Comparison of ENCODE assay signal across 15 mouse cellular contexts in the genomic region with DNA sequence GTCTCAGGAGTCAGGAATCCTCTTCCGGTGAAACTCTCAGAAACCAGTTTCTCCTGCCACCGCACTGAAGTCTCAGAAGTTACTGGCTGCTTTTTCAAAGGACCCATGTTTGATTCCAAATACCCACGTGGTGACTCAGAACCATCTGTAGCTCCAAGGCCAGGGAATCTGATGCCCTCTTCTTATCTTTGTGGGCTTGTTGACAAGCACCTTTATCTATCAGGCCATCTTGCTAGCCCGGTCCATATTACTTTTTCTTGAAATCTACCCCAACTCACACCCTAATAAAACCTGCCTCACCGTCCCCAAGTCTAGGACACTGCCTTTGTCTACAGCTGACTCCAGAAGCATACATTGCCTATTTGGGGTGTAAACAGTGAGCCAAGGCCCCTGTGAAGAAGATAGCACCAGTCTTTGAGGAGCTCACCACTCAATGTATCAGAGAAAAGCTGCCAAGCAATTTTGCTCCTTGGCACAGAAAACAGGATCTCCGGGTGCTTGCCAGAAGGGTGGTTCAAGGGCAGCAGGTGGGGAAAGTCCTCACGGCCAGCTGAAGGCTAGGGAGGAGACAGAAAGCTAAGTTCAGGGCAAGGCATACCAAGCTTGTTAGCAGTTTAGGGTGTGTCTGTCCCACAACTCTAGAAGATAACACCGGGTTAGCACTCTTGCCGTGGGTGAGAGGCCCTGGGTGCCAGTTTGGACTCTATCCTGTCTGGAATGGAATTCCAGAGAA. TPM values are rescaled to one million over a fixed set of nuclear protein-coding genes. Genes with fewer than 3 reads are reported as not detected.
DNase-seq lines count a peak whose midpoint lies in the region; ATAC-seq lines count a peak whose summit lies in the region.
"Had no signal": no experiment of that assay in that cellular context is flagged by ENCODE, and none has a peak within 500 bp of the region (broad histone marks: within the 10 kb centered on the region; RNA-seq: fewer than 3 reads in every experiment).

No protein-coding gene starts in this region.

- ATAC-seq in stomach, embryonic 14.5 days (ENCODE audit: insufficient number of reproducible peaks, insufficient read depth, low FRiP score, low read depth) = peak; percentile 51; the same call in 1 of the 2 replicates
- ATAC-seq: forebrain, embryonic 14.5 days; Patski had no signal

- 0 out of 2 replicates have a peak, but pooled peaks cover 11% of the 10 kb centered on the region for H3K4me1 ChIP-seq in stomach, embryonic 14.5 days (ENCODE audit: control insufficient read depth, insufficient read depth, low read length)
- H3K4me1 ChIP-seq in limb, embryonic 10.5 days = peaks cover 31% of the 10 kb centered on the region

- H3K36me3 ChIP-seq in stomach, embryonic 14.5 days (ENCODE audit: control insufficient read depth, insufficient read depth, low read length) = no peaks in the 10 kb centered on the region
- no peaks in the 10 kb centered on the region for H3K36me3 ChIP-seq in limb, embryonic 10.5 days
- H3K36me3 ChIP-seq: hindbrain, embryonic 15.5 days; midbrain, embryonic 10.5 days had no signal

- H3K4me2 ChIP-seq in stomach, embryonic 14.5 days (replicated peaks; ENCODE audit: low read depth, low read length) = no peak overlapping the region
- H3K4me2 ChIP-seq: hindbrain, embryonic 15.5 days had no signal

- H3K9me3 ChIP-seq in stomach, embryonic 14.5 days (ENCODE audit: control insufficient read depth, low read depth, low read length) = 0 out of 2 replicates have a peak, but pooled peaks cover 3% of the 10 kb centered on the region
- H3K9me3 ChIP-seq in limb, embryonic 10.5 days (replicated peaks) = no peaks in the 10 kb centered on the region
- H3K9me3 ChIP-seq: hindbrain, embryonic 15.5 days had no signal

- peak; percentile 24 for DNase-seq in lung, postnatal 36 days
- no peak for DNase-seq in lung, postnatal 14 days
- peak; percentile 56 for DNase-seq in cerebellum, adult 8-10 months
- peak; percentile 51 for DNase-seq in large intestine, adult 2 months (ENCODE audit: low read depth, low spot score)
- DNase-seq in urinary bladder, postnatal 36 days (ENCODE audit: low spot score in 2 of 2) = no peak
- no peak for DNase-seq in limb, embryonic 10.5 days (ENCODE audit: low spot score)
- DNase-seq: heart, adult 11 months; retina, postnatal 1 day had no signal

- 36% methylated on average over 9 of the region's 9 CpGs for WGBS in large intestine, adult 2 months
- WGBS in stomach, embryonic 14.5 days = 61% methylated on average over 9 of the region's 9 CpGs
- WGBS in limb, embryonic 10.5 days = 74% methylated on average over 9 of the region's 9 CpGs

- no peak overlapping the region for H3K4me3 ChIP-seq in stomach, embryonic 14.5 days (ENCODE audit: low read depth, low read length)
- H3K4me3 ChIP-seq in limb, embryonic 10.5 days = no peak overlapping the region
- H3K4me3 ChIP-seq: hindbrain, embryonic 15.5 days; left cerebral cortex, adult 2 months; midbrain, embryonic 10.5 days had no signal

- H3K27ac ChIP-seq in stomach, embryonic 14.5 days (ENCODE audit: low read length) = no peak overlapping the region
- H3K27ac ChIP-seq in limb, embryonic 10.5 days = no peak overlapping the region
- H3K27ac ChIP-seq: hindbrain, embryonic 15.5 days; left cerebral cortex, adult 2 months; midbrain, embryonic 10.5 days had no signal

- no peak overlapping the region for H3K9ac ChIP-seq in stomach, embryonic 14.5 days (replicated peaks; ENCODE audit: low read depth, low read length)
- H3K9ac ChIP-seq: hindbrain, embryonic 15.5 days had no signal

- H3K27me3 ChIP-seq in stomach, embryonic 14.5 days (ENCODE audit: control insufficient read depth, insufficient read depth, low read length) = peaks cover 28% of the 10 kb centered on the region
- H3K27me3 ChIP-seq in limb, embryonic 10.5 days (ENCODE audit: low read depth, poor library complexity, severe bottlenecking) = peaks cover 76% of the 10 kb centered on the region

RNA-seq across cellular contexts. Expression of a gene that starts 3.3 kb away (rescaled TPM):
- polyA plus RNA-seq in large intestine, adult 2 months (2012; rRNA removed) = 7.5 and 21.0 TPM in 2 replicates
- polyA plus RNA-seq in stomach, embryonic 14.5 days (2014; fragmentation: Nextera tagmentation; extraction: Ambion mirVana) = 0.13 and 0.24 TPM in 2 replicates
- polyA plus RNA-seq in limb, embryonic 10.5 days (2016; fragmentation: Nextera tagmentation; extraction: Ambion mirVana) = 0.13 and 0.51 TPM in 2 replicates
- polyA plus RNA-seq: Patski had no signal

RNA-seq across cellular contexts. Expression of a gene that starts 3.4 kb away (rescaled TPM):
- not detected in 2 replicates for polyA plus RNA-seq in large intestine, adult 2 months (2012; rRNA removed)
- polyA plus RNA-seq in stomach, embryonic 14.5 days (2014; fragmentation: Nextera tagmentation; extraction: Ambion mirVana) = not detected in 2 replicates
- polyA plus RNA-seq in limb, embryonic 10.5 days (2016; fragmentation: Nextera tagmentation; extraction: Ambion mirVana) = not detected in 2 replicates
- polyA plus RNA-seq: midbrain, embryonic 10.5 days; Patski had no signal

RNA-seq across cellular contexts. Expression of a gene that starts 13.0 kb away (rescaled TPM):
- not detected in 2 replicates for polyA plus RNA-seq in large intestine, adult 2 months (2012; rRNA removed)
- not detected in 2 replicates for polyA plus RNA-seq in stomach, embryonic 14.5 days (2014; fragmentation: Nextera tagmentation; extraction: Ambion mirVana)
- not detected in 2 replicates for polyA plus RNA-seq in limb, embryonic 10.5 days (2016; fragmentation: Nextera tagmentation; extraction: Ambion mirVana)
- polyA plus RNA-seq: cortical plate, adult 2 months; forebrain, embryonic 14.5 days; hindbrain, embryonic 15.5 days; midbrain, embryonic 10.5 days; Patski had no signal

RNA-seq across cellular contexts. Expression of a gene that starts 26.3 kb away (rescaled TPM):
- polyA plus RNA-seq in large intestine, adult 2 months (2012; rRNA removed) = 2.3 and 3.5 TPM in 2 replicates
- polyA plus RNA-seq in stomach, embryonic 14.5 days (2014; fragmentation: Nextera tagmentation; extraction: Ambion mirVana) = 0.98 and 1.1 TPM in 2 replicates
- polyA plus RNA-seq in limb, embryonic 10.5 days (2016; fragmentation: Nextera tagmentation; extraction: Ambion mirVana) = 1.8 and 3.9 TPM in 2 replicates
- polyA plus RNA-seq: Patski had no signal

RNA-seq across cellular contexts. Expression of a gene that starts 26.4 kb away (rescaled TPM):
- 0.05 and 0.09 TPM in 2 replicates for polyA plus RNA-seq in large intestine, adult 2 months (2012; rRNA removed)
- 0.13 and 0.14 TPM in 2 replicates for polyA plus RNA-seq in stomach, embryonic 14.5 days (2014; fragmentation: Nextera tagmentation; extraction: Ambion mirVana)
- polyA plus RNA-seq in limb, embryonic 10.5 days (2016; fragmentation: Nextera tagmentation; extraction: Ambion mirVana) = 0.08 and 0.14 TPM in 2 replicates
- polyA plus RNA-seq: forebrain, embryonic 14.5 days; hindbrain, embryonic 15.5 days; midbrain, embryonic 10.5 days; Patski had no signal

Comparison
In these comparisons a context has a peak if more than half of its experiments do, and no peak if none do; other contexts are left out.
1. DNase-seq: peak in lung, postnatal 36 days (single experiment), cerebellum, adult 8-10 months (single experiment) and large intestine, adult 2 months (single experiment); none in lung, postnatal 14 days (single experiment), urinary bladder, postnatal 36 days (0 of 2) and limb, embryonic 10.5 days (single experiment).